Mouse (Mus musculus): ENCODE data around the gene Usp21. TPM values are rescaled to one million over a fixed set of nuclear protein-coding genes. Genes with fewer than 3 reads are reported as not detected.
"Not testable (repeated sequence)": the region's sequence is repeated elsewhere in the genome, so short reads cannot be mapped to it uniquely, and the experiment has no call there.

The Usp21 gene
- polyA plus RNA-seq (2014; fragmentation: Nextera tagmentation; extraction: Ambion mirVana), result 111 and 114 TPM in 2 replicates

DNA sequence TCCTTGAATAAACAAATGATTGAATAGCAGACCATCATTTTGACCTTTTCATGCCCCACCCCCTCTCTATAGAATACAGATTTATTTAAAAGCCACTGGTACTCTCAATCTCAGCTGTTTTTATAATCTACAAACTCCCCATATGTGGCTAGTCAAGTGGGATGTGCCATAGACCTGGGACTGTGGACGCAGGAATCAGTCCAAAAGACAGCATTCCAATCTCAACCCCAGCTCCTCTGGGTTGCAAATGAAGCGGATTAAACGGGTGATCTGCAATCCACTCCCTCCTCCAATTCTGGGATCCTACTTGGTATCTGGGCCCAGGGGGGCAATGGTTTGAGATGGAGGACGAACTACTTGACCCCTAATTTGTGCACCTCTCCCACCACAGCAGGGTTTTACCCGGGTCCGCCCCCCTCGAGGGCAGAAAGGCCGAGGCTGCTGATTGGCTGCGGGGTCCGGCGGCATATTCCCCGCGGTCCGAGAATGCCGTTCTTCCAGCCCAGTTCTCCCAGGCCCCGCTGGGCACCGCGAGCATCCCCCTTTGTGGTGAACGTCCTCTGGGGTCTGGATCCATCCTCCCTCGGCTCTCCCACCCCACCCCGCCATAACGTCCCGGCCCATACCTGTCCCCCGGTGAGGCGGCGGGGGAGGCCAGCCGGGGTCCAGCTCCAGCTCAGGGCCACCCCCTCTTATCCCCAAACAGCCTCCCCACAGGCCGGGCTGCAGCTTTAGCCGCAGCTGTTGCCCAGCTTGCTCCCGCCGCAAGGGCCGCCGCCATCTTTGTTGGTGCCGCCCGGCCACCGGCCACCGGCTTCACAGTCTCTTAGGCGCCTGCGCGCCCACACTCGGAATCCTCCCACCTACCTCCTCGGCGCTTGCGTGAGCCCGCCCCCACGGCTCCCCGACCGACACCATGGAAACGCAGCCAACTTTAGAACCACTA is at the start of gene Usp21:
Gene Usp21, minus strand, starts transcription at position 856 of the 946 bp plus-strand sequence.
- Histone ChIP-seq H3K4me1 (ENCODE audit: control insufficient read depth, insufficient read depth, low read length) (peaks cover 3% of the 10 kb centered on the region; the same call in 1 of the 2 replicates), H3K9ac (ENCODE audit: low read length) (peak within 1 kb of the TSS; percentile 98)

GRCm38 (mm10) chr1:171330216-171330560 is 42.4 kb upstream of the Usp21 start:
- ATAC-seq (ENCODE audit: insufficient number of reproducible peaks, low FRiP score, low TSS enrichment, low read depth) (no peak), DNase-seq (ENCODE audit: low spot score) (no peak)
- Histone ChIP-seq H3K9ac (ENCODE audit: low read length) (peak overlapping the region; percentile 91), H3K27me3 (ENCODE audit: control insufficient read depth, insufficient read depth, low read length) (no peaks in the 10 kb centered on the region), H3K4me2 (ENCODE audit: low read depth, severe bottlenecking) (peak overlapping the region; percentile 60), H3K27ac (replicated peaks; ENCODE audit: low read depth, low read length) (peak overlapping the region; percentile 98), H3K4me3 (ENCODE audit: low read depth, low read length) (peak overlapping the region; percentile 76), H3K4me1 (ENCODE audit: control insufficient read depth, insufficient read depth, low read length) (peaks cover 15% of the 10 kb centered on the region), H3K9me3 (ENCODE audit: control insufficient read depth, low read length) (no peaks in the 10 kb centered on the region), H3K36me3 (ENCODE audit: control insufficient read depth, insufficient read depth, low read length) (peaks cover 3% of the 10 kb centered on the region; the same call in 1 of the 2 replicates)
- WGBS, result under 1% methylated on average over 4 of the region's 4 CpGs

More for the DNA sequence above, at the start of gene Usp21:
- H3K27ac ChIP-seq (replicated peaks; ENCODE audit: low read depth, low read length), result peak within 1 kb of the TSS; percentile 86
- peak within 1 kb of the TSS; percentile 85 for H3K4me3 ChIP-seq (ENCODE audit: low read depth, low read length)
- no peaks in the 10 kb centered on the region for H3K9me3 ChIP-seq (ENCODE audit: control insufficient read depth, low read length)
- whole genome bisulfite sequencing, result under 1% methylated on average over 49 of the region's 49 CpGs
- no peaks in the 10 kb centered on the region for H3K27me3 ChIP-seq (ENCODE audit: control insufficient read depth, insufficient read depth, low read length)
- DNase-seq (ENCODE audit: low spot score) (peak; percentile 93), ATAC-seq (ENCODE audit: insufficient number of reproducible peaks, low FRiP score, low TSS enrichment, low read depth) (peak; percentile 91)
- peak within 1 kb of the TSS; percentile 45 for H3K4me2 ChIP-seq (ENCODE audit: low read depth, severe bottlenecking)
- peaks cover 20% of the 10 kb centered on the region; the same call in 1 of the 2 replicates for H3K36me3 ChIP-seq (ENCODE audit: control insufficient read depth, insufficient read depth, low read length)

- peak overlapping the region; percentile 98 for H3K27ac ChIP-seq (replicated peaks; ENCODE audit: low read depth, low read length)
- H3K9me3 ChIP-seq (ENCODE audit: control insufficient read depth, low read length), result no peaks in the 10 kb centered on the region
- WGBS, result under 1% methylated on average over 48 of the region's 61 CpGs
- no peaks in the 10 kb centered on the region for H3K27me3 ChIP-seq (ENCODE audit: control insufficient read depth, insufficient read depth, low read length)
- H3K4me1 ChIP-seq (ENCODE audit: control insufficient read depth, insufficient read depth, low read length), result peaks cover 15% of the 10 kb centered on the region
- H3K4me3 ChIP-seq (ENCODE audit: low read depth, low read length), result peak overlapping the region; percentile 76
- H3K36me3 ChIP-seq (ENCODE audit: control insufficient read depth, insufficient read depth, low read length), result peaks cover 3% of the 10 kb centered on the region; the same call in 1 of the 2 replicates
- DNase-seq (ENCODE audit: low spot score) (peak; percentile 93), ATAC-seq (ENCODE audit: insufficient number of reproducible peaks, low FRiP score, low TSS enrichment, low read depth) (peak; percentile 93)
- peak overlapping the region; percentile 60 for H3K4me2 ChIP-seq (ENCODE audit: low read depth, severe bottlenecking)
- H3K9ac ChIP-seq (ENCODE audit: low read length), result peak overlapping the region; percentile 91
These were observed 41.8 kb upstream of the Usp21 start for GRCm38 (mm10) chr1:171329433-171330215.

- Histone ChIP-seq H3K27ac (replicated peaks; ENCODE audit: low read depth, low read length) (peak within 1 kb of the TSS; percentile 98), H3K4me2 (ENCODE audit: low read depth, severe bottlenecking) (peak within 1 kb of the TSS; percentile 60), H3K4me3 (ENCODE audit: low read depth, low read length) (peak within 1 kb of the TSS; percentile 76), H3K9me3 (ENCODE audit: control insufficient read depth, low read length) (no peaks in the 10 kb centered on the region), H3K4me1 (ENCODE audit: control insufficient read depth, insufficient read depth, low read length) (peaks cover 15% of the 10 kb centered on the region), H3K9ac (ENCODE audit: low read length) (peak within 1 kb of the TSS; percentile 91), H3K27me3 (ENCODE audit: control insufficient read depth, insufficient read depth, low read length) (no peaks in the 10 kb centered on the region), H3K36me3 (ENCODE audit: control insufficient read depth, insufficient read depth, low read length) (peaks cover 3% of the 10 kb centered on the region; the same call in 1 of the 2 replicates)
- DNase-seq (ENCODE audit: low spot score) (peak; percentile 91), ATAC-seq (ENCODE audit: insufficient number of reproducible peaks, low FRiP score, low TSS enrichment, low read depth) (peak; percentile 94)
- under 1% methylated on average over 43 of the region's 48 CpGs for WGBS
These were observed 41.1 kb upstream of the Usp21 start, which contains the start of gene Dedd for GRCm38 (mm10) chr1:171328839-171329432. Gene Dedd, plus strand, starts transcription at chr1:171329145.

GRCm38 (mm10) chr1:171328244-171328643 is 40.5 kb upstream of the Usp21 start:
- H3K4me3 ChIP-seq (ENCODE audit: low read depth, low read length), result peak overlapping the region; percentile 76
- H3K27me3 ChIP-seq (ENCODE audit: control insufficient read depth, insufficient read depth, low read length), result no peaks in the 10 kb centered on the region
- H3K4me1 ChIP-seq (ENCODE audit: control insufficient read depth, insufficient read depth, low read length), result peaks cover 15% of the 10 kb centered on the region
- H3K4me2 ChIP-seq (ENCODE audit: low read depth, severe bottlenecking), result peak overlapping the region; percentile 60
- DNase-seq (ENCODE audit: low spot score) (peak; percentile 36), ATAC-seq (ENCODE audit: insufficient number of reproducible peaks, low FRiP score, low TSS enrichment, low read depth) (no peak)
- 43% methylated on average over 9 of the region's 9 CpGs for WGBS
- H3K9ac ChIP-seq (ENCODE audit: low read length), result peak overlapping the region; percentile 91
- no peaks in the 10 kb centered on the region for H3K9me3 ChIP-seq (ENCODE audit: control insufficient read depth, low read length)
- peaks cover 3% of the 10 kb centered on the region; the same call in 1 of the 2 replicates for H3K36me3 ChIP-seq (ENCODE audit: control insufficient read depth, insufficient read depth, low read length)
- peak overlapping the region; percentile 98; the same call in 1 of the 2 replicates for H3K27ac ChIP-seq (replicated peaks; ENCODE audit: low read depth, low read length)

- H3K9me3 ChIP-seq (ENCODE audit: control insufficient read depth, low read length); ATAC-seq (ENCODE audit: insufficient number of reproducible peaks, low FRiP score, low TSS enrichment, low read depth); H3K4me2 ChIP-seq (ENCODE audit: low read depth, severe bottlenecking); H3K27me3 ChIP-seq (ENCODE audit: control insufficient read depth, insufficient read depth, low read length); DNase-seq (ENCODE audit: low spot score); H3K4me3 ChIP-seq (ENCODE audit: low read depth, low read length); H3K27ac ChIP-seq (replicated peaks; ENCODE audit: low read depth, low read length); H3K36me3 ChIP-seq (ENCODE audit: control insufficient read depth, insufficient read depth, low read length); H3K9ac ChIP-seq (ENCODE audit: low read length): not testable (repeated sequence)
- H3K4me1 ChIP-seq (ENCODE audit: control insufficient read depth, insufficient read depth, low read length), result peaks cover 15% of the 10 kb centered on the region
- 90% methylated on average over 4 of the region's 4 CpGs for WGBS
These were observed 38.8 kb upstream of the Usp21 start for GRCm38 (mm10) chr1:171326588-171326987.

- ATAC-seq (ENCODE audit: insufficient number of reproducible peaks, low FRiP score, low TSS enrichment, low read depth), result no peak
- no peak overlapping the region for H3K27ac ChIP-seq (replicated peaks; ENCODE audit: low read depth, low read length)
- no peak for DNase-seq (ENCODE audit: low spot score)
- no peak overlapping the region for H3K4me3 ChIP-seq (ENCODE audit: low read depth, low read length)
- H3K4me1 ChIP-seq (ENCODE audit: control insufficient read depth, insufficient read depth, low read length), result peaks cover 10% of the 10 kb centered on the region
- H3K36me3 ChIP-seq (ENCODE audit: control insufficient read depth, insufficient read depth, low read length), result no peaks in the 10 kb centered on the region
- 75% methylated on average over 2 of the region's 2 CpGs for WGBS
- H3K9me3 ChIP-seq (ENCODE audit: control insufficient read depth, low read length), result no peaks in the 10 kb centered on the region
- H3K9ac ChIP-seq (ENCODE audit: low read length), result no peak overlapping the region
- no peaks in the 10 kb centered on the region for H3K27me3 ChIP-seq (ENCODE audit: control insufficient read depth, insufficient read depth, low read length)
- H3K4me2 ChIP-seq (ENCODE audit: low read depth, severe bottlenecking), result no peak overlapping the region
These were observed 37.8 kb upstream of the Usp21 start for GRCm38 (mm10) chr1:171325571-171325970.

Measured in limb, embryonic 11.5 days (tissue).